Mouse (Mus musculus): ENCODE results near the gene Tuft1. TPM values are rescaled to one million over a fixed set of nuclear protein-coding genes. Genes with fewer than 3 reads are reported as not detected.
"Not testable (repeated sequence)": the region's sequence is repeated elsewhere in the genome, so short reads cannot be mapped to it uniquely, and the experiment has no call there.

Gene Tuft1
- polyA plus RNA-seq, 1 experiment: 13.2 TPM

- Histone ChIP-seq H3K4me3 (ENCODE audit: control insufficient read depth, low read depth, low read length) (no peak overlapping the region), H3K36me3 (ENCODE audit: control insufficient read depth, insufficient read depth, low read length) (no peaks in the 10 kb centered on the region), H3K4me1 (ENCODE audit: control insufficient read depth, insufficient read depth, low read length) (no peaks in the 10 kb centered on the region), H3K27me3 (ENCODE audit: control insufficient read depth, insufficient read depth, low read length) (no peaks in the 10 kb centered on the region), H3K27ac (ENCODE audit: control insufficient read depth, insufficient read depth, low read depth, low read length) (no peak overlapping the region)
- TF ChIP-seq CTCF (IDR thresholded peaks at IDR 0.05; ENCODE audit: control insufficient read depth, insufficient read depth, insufficient replicate concordance, low read depth, low read length) (no peak), POLR2A (IDR thresholded peaks at IDR 0.05; ENCODE audit: control insufficient read depth, low read depth, low read length) (no peak)
These were observed 8.3 kb downstream of the Tuft1 start for GRCm38 (mm10) chr3:94650409-94650808.

- Histone ChIP-seq H3K27me3 (ENCODE audit: control insufficient read depth, insufficient read depth, low read length) (no peaks in the 10 kb centered on the region), H3K36me3 (ENCODE audit: control insufficient read depth, insufficient read depth, low read length) (no peaks in the 10 kb centered on the region), H3K4me1 (ENCODE audit: control insufficient read depth, insufficient read depth, low read length) (no peaks in the 10 kb centered on the region), H3K4me3 (ENCODE audit: control insufficient read depth, low read depth, low read length) (no peak overlapping the region), H3K27ac (ENCODE audit: control insufficient read depth, insufficient read depth, low read depth, low read length) (no peak overlapping the region)
- no peak for TF ChIP-seq CTCF (IDR thresholded peaks at IDR 0.05; ENCODE audit: control insufficient read depth, insufficient read depth, insufficient replicate concordance, low read depth, low read length)
These were observed 9.7 kb downstream of the Tuft1 start for GRCm38 (mm10) chr3:94648755-94649590.

- not testable (repeated sequence) for H3K36me3 ChIP-seq (ENCODE audit: control insufficient read depth, insufficient read depth, low read length); H3K27ac ChIP-seq (ENCODE audit: control insufficient read depth, insufficient read depth, low read depth, low read length); H3K4me3 ChIP-seq (ENCODE audit: control insufficient read depth, low read depth, low read length); H3K27me3 ChIP-seq (ENCODE audit: control insufficient read depth, insufficient read depth, low read length); H3K4me1 ChIP-seq (ENCODE audit: control insufficient read depth, insufficient read depth, low read length)
These were observed 16.0 kb downstream of the Tuft1 start, which contains the start of gene Gm10972 for GRCm38 (mm10) chr3:94642495-94643162. Gm10972 (plus strand) TSS chr3:94643112.

- Histone ChIP-seq H3K4me1 (ENCODE audit: control insufficient read depth, insufficient read depth, low read length) (no peaks in the 10 kb centered on the region), H3K27me3 (ENCODE audit: control insufficient read depth, insufficient read depth, low read length) (no peaks in the 10 kb centered on the region), H3K27ac (ENCODE audit: control insufficient read depth, insufficient read depth, low read depth, low read length) (no peak overlapping the region), H3K4me3 (ENCODE audit: control insufficient read depth, low read depth, low read length) (no peak overlapping the region), H3K36me3 (ENCODE audit: control insufficient read depth, insufficient read depth, low read length) (no peaks in the 10 kb centered on the region)
- TF ChIP-seq POLR2A (IDR thresholded peaks at IDR 0.05; ENCODE audit: control insufficient read depth, low read depth, low read length) (no peak), CTCF (IDR thresholded peaks at IDR 0.05; ENCODE audit: control insufficient read depth, insufficient read depth, insufficient replicate concordance, low read depth, low read length) (no peak)
These were observed 28.8 kb downstream of the Tuft1 start for GRCm38 (mm10) chr3:94629876-94630275.

GRCm38 (mm10) chr3:94628712-94629111, 30.0 kb downstream of the Tuft1 start:
- TF ChIP-seq POLR2A (IDR thresholded peaks at IDR 0.05; ENCODE audit: control insufficient read depth, low read depth, low read length): no peak
- TF ChIP-seq CTCF (IDR thresholded peaks at IDR 0.05; ENCODE audit: control insufficient read depth, insufficient read depth, insufficient replicate concordance, low read depth, low read length): no peak
- no peak overlapping the region for H3K27ac ChIP-seq (ENCODE audit: control insufficient read depth, insufficient read depth, low read depth, low read length)
- H3K36me3 ChIP-seq (ENCODE audit: control insufficient read depth, insufficient read depth, low read length): no peaks in the 10 kb centered on the region
- H3K27me3 ChIP-seq (ENCODE audit: control insufficient read depth, insufficient read depth, low read length): no peaks in the 10 kb centered on the region
- H3K4me1 ChIP-seq (ENCODE audit: control insufficient read depth, insufficient read depth, low read length): no peaks in the 10 kb centered on the region
- no peak overlapping the region for H3K4me3 ChIP-seq (ENCODE audit: control insufficient read depth, low read depth, low read length)

- no peaks in the 10 kb centered on the region; the same call in 1 of the 2 replicates for H3K36me3 ChIP-seq (ENCODE audit: control insufficient read depth, insufficient read depth, low read length)
- TF ChIP-seq CTCF (IDR thresholded peaks at IDR 0.05; ENCODE audit: control insufficient read depth, insufficient read depth, insufficient replicate concordance, low read depth, low read length) (no peak), POLR2A (IDR thresholded peaks at IDR 0.05; ENCODE audit: control insufficient read depth, low read depth, low read length) (no peak)
- H3K4me1 ChIP-seq (ENCODE audit: control insufficient read depth, insufficient read depth, low read length): no peaks in the 10 kb centered on the region
- no peak overlapping the region for H3K27ac ChIP-seq (ENCODE audit: control insufficient read depth, insufficient read depth, low read depth, low read length)
- no peak overlapping the region for H3K4me3 ChIP-seq (ENCODE audit: control insufficient read depth, low read depth, low read length)
- no peaks in the 10 kb centered on the region for H3K27me3 ChIP-seq (ENCODE audit: control insufficient read depth, insufficient read depth, low read length)
These were observed 34.4 kb downstream of the Tuft1 start for GRCm38 (mm10) chr3:94624281-94624680.

GRCm38 (mm10) chr3:94622550-94622949, 36.1 kb downstream of the Tuft1 start:
- H3K4me1 ChIP-seq (ENCODE audit: control insufficient read depth, insufficient read depth, low read length): no peaks in the 10 kb centered on the region
- no peaks in the 10 kb centered on the region for H3K27me3 ChIP-seq (ENCODE audit: control insufficient read depth, insufficient read depth, low read length)
- H3K4me3 ChIP-seq (ENCODE audit: control insufficient read depth, low read depth, low read length): no peak overlapping the region
- no peaks in the 10 kb centered on the region; the same call in 1 of the 2 replicates for H3K36me3 ChIP-seq (ENCODE audit: control insufficient read depth, insufficient read depth, low read length)
- no peak overlapping the region for H3K27ac ChIP-seq (ENCODE audit: control insufficient read depth, insufficient read depth, low read depth, low read length)
- no peak for TF ChIP-seq POLR2A (IDR thresholded peaks at IDR 0.05; ENCODE audit: control insufficient read depth, low read depth, low read length)
- no peak for TF ChIP-seq CTCF (IDR thresholded peaks at IDR 0.05; ENCODE audit: control insufficient read depth, insufficient read depth, insufficient replicate concordance, low read depth, low read length)

All from testis, adult 2 months (tissue).